Mouse (Mus musculus) hindbrain, embryonic 11.5 days (tissue): ENCODE results near the gene Car4. TPM values are rescaled to one million over a fixed set of nuclear protein-coding genes. Genes with fewer than 3 reads are reported as not detected.

Experiments
- ATAC-seq: fragments of 200-750 bp; cut with Nextera tagmentation; 2 replicates; pipeline ENCODE4 v1.8.0; 2017; ENCODE audit warnings: mild to moderate bottlenecking, moderate TSS enrichment, moderate library complexity; ENCODE audit not compliant: low FRiP score
- DNase-seq: peaks from one replicate; pipeline ENCODE4 v3.0.0-alpha.2; 2015; ENCODE audit warnings: low spot score
- H3K27ac ChIP-seq: fragments of 300-500 bp; sonication (generic); 2 replicates; pipeline ENCODE4 v1.5.1; 2014; ENCODE audit warnings: mild to moderate bottlenecking, low read depth, low read length
- H3K27me3 ChIP-seq: fragments of 300-500 bp; sonication (generic); 2 replicates; pipeline ENCODE4 v1.6.1; 2014; ENCODE audit warnings: mild to moderate bottlenecking, low read length, moderate library complexity, mixed read lengths; ENCODE audit not compliant: control insufficient read depth, insufficient read depth
- H3K36me3 ChIP-seq: fragments of 300-500 bp; sonication (generic); 2 replicates; pipeline ENCODE4 v1.6.1; 2014; ENCODE audit warnings: mild to moderate bottlenecking, low read length, moderate library complexity, mixed read lengths; ENCODE audit not compliant: control insufficient read depth, insufficient read depth
- H3K4me1 ChIP-seq: fragments of 300-500 bp; sonication (generic); replicated peaks from 2 replicates; pipeline ENCODE4 v1.6.1; 2014; ENCODE audit warnings: low read length, mixed read lengths; ENCODE audit not compliant: control insufficient read depth, insufficient read depth
- H3K4me2 ChIP-seq: fragments of 300-500 bp; sonication (generic); replicated peaks from 2 replicates; pipeline ENCODE4 v1.6.1; 2014; ENCODE audit warnings: mild to moderate bottlenecking, low read depth, low read length
- H3K4me3 ChIP-seq: fragments of 300-500 bp; sonication (generic); 2 replicates; pipeline ENCODE4 v1.5.1; 2014; ENCODE audit warnings: low read depth, low read length
- H3K9ac ChIP-seq: fragments of 300-500 bp; sonication (generic); 2 replicates; pipeline ENCODE4 v1.6.1; 2014; ENCODE audit warnings: low read depth, low read length
- H3K9me3 ChIP-seq: fragments of 300-500 bp; sonication (generic); 2 replicates; pipeline ENCODE4 v1.6.1; 2016; ENCODE audit warnings: low read length; ENCODE audit not compliant: control insufficient read depth
- WGBS: fragments of 180-500 bp; shearing (Covaris S2); extraction: QIAGEN DNeasy Blood & Tissue Kit; methylation state at CpG from one replicate; pipeline ENCODE4 v1.1.7; 2014; 5-methylcytosine and 5-hydroxymethylcytosine counted together
- polyA plus RNA-seq: library from polyadenylated mRNA; unstranded; fragments of >200 nt; fragmentation: Nextera tagmentation; extraction: Ambion mirVana; gene quantifications from 2 replicates; pipeline ENCODE4 v1.2.1, GENCODE M21; 2014

Gene Car4
- polyA plus RNA-seq, 1 experiment from 2014 or later, result 3.0 TPM

DNA sequence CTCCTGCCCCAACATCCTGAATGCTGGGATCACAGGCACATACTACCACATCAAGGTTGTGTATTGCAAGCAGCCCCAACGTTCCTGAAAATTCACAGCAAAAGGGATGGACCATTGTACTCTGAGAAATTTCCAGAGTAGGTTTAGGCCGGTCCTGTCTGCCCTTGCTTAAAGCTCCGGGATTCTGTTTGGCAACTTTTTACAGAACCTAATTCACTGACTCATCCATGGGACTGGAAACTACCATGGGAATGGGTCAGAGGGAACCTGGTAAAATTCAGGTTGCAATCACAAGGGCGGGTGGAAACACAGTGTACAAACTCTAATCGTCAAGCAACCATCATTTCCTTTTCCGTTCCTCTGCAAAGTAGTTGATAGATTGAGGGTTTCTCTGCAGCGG is 37.6 kb upstream of the Car4 start:
- no peaks in the 10 kb centered on the region for H3K9me3 ChIP-seq

DNA sequence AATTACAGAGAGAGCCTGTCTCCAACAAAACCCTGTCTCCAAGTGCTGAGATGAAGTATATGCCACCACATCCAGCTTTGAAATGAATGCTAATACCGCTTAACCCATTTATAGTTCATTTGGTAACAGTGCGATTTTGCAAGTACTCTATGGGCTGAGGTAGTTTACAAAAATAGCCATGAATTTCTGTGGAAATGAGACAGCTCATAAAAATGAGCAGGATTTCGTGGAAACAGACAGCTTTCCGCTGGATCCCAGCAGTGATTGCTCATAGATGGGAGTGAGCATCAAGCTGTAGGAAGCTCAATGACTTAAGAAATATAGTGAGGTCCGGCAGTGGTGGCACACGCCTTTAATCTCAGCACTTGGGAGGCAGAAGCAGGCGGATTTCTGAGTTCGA is 36.6 kb upstream of the Car4 start:
- Histone ChIP-seq H3K9me3 (no peaks in the 10 kb centered on the region), H3K4me1 (no peaks in the 10 kb centered on the region), H3K9ac (no peak overlapping the region), H3K4me3 (no peak overlapping the region), H3K27ac (no peak overlapping the region), H3K27me3 (no peaks in the 10 kb centered on the region), H3K4me2 (no peak overlapping the region), H3K36me3 (no peaks in the 10 kb centered on the region)
- ATAC-seq (no peak), DNase-seq (no peak)
- WGBS, result 89% methylated on average over 8 of the region's 8 CpGs

More for the DNA sequence above, 37.6 kb upstream of the Car4 start:
- WGBS, result 71% methylated on average over 7 of the region's 7 CpGs
- no peaks in the 10 kb centered on the region for H3K36me3 ChIP-seq
- no peak overlapping the region for H3K9ac ChIP-seq
- no peak overlapping the region for H3K4me2 ChIP-seq
- ATAC-seq (no peak), DNase-seq (no peak)
- H3K4me1 ChIP-seq, result no peaks in the 10 kb centered on the region
- no peaks in the 10 kb centered on the region for H3K27me3 ChIP-seq
- no peak overlapping the region for H3K4me3 ChIP-seq
- no peak overlapping the region for H3K27ac ChIP-seq

DNA sequence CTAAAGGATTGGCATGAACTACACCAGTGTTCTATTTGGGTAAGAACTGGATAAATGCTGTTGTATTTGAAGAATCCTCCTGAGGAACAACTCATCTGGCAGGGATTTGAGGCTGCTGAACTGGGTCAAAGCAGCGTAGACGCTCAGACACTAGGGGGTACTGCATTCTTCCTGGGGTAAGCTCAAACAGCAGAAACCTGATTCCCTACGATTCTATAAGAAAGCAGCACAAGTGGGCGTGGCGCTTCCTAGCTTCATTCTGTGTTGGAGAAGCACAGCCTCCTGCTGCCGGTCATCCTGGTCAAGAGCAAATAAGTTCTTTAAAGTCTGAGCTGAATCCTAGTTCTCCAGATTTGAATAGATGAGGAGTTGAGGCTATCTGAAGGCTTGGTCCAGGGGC is 25.3 kb upstream of the Car4 start:
- no peak for ATAC-seq
- Histone ChIP-seq H3K4me3 (no peak overlapping the region), H3K9me3 (no peaks in the 10 kb centered on the region), H3K27ac (no peak overlapping the region), H3K27me3 (no peaks in the 10 kb centered on the region), H3K9ac (no peak overlapping the region), H3K4me1 (no peaks in the 10 kb centered on the region), H3K36me3 (no peaks in the 10 kb centered on the region), H3K4me2 (no peak overlapping the region)
- no peak for DNase-seq
- 15% methylated on average over 6 of the region's 6 CpGs for WGBS

DNA sequence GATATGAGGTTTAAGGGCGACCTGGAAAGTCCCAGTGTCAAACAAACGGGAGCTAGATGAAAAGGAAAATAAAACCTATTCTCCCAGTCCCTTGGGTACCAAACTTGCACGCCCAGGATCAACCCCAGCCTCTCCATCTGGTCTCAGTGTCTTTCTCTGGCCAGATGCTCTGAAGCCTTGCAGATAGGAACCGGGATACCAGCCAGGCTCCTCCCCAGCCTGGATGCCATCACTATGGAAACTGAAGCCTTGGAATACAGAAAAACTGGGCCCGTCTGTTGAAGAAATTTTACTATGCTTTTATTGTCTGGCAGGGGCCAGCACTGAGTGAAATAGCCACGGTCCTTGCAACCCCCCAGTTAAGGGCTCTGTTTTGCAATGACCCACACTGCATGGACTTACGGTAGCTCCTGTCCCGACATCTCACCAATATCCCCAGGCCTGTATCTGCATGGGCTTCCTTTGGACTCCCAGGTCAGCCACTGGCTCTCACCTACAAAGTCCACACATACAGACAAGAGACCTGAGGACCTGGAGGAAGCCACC is 18.0 kb upstream of the Car4 start:
- no peak overlapping the region for H3K4me3 ChIP-seq
- H3K4me2 ChIP-seq, result no peak overlapping the region
- H3K27ac ChIP-seq, result no peak overlapping the region
- no peak for DNase-seq
- H3K36me3 ChIP-seq, result no peaks in the 10 kb centered on the region
- H3K27me3 ChIP-seq, result no peaks in the 10 kb centered on the region
- no peaks in the 10 kb centered on the region for H3K9me3 ChIP-seq
- ATAC-seq, result no peak
- H3K4me1 ChIP-seq, result 0 out of 2 replicates have a peak, but pooled peaks cover 2% of the 10 kb centered on the region
- H3K9ac ChIP-seq, result no peak overlapping the region
- 60% methylated on average over 8 of the region's 8 CpGs for whole genome bisulfite sequencing

DNA sequence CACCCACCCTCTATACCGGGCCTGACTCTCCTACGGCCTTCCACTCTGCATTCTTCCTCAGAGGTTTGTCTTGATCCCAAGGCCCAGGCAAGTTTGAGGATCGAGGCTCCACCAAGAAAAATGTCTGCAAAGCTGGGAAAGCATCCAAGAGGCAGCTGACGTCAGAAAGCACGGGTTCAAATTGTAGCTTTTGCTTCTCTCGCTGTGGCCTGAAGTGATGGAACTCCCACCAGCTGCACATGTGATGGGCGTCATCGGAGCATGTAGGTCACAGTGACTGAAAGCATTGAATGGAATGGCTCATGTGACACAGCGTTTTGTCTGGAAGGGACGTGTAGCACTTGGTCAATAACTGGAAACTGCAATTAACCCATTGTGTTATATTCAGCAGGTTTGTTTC is 17.4 kb upstream of the Car4 start:
- no peaks in the 10 kb centered on the region for H3K9me3 ChIP-seq
- H3K9ac ChIP-seq, result no peak overlapping the region
- DNase-seq, result no peak
- H3K4me2 ChIP-seq, result no peak overlapping the region
- H3K36me3 ChIP-seq, result no peaks in the 10 kb centered on the region
- no peak overlapping the region for H3K4me3 ChIP-seq
- no peak for ATAC-seq
- H3K27me3 ChIP-seq, result no peaks in the 10 kb centered on the region
- no peak overlapping the region for H3K27ac ChIP-seq
- H3K4me1 ChIP-seq, result peaks cover 4% of the 10 kb centered on the region; the same call in 1 of the 2 replicates
- 73% methylated on average over 10 of the region's 10 CpGs for WGBS

GRCm38 (mm10) chr11:84943948-84944347 is 13.6 kb upstream of the Car4 start:
- Histone ChIP-seq H3K27me3 (no peaks in the 10 kb centered on the region), H3K4me1 (peaks cover 5% of the 10 kb centered on the region; the same call in 1 of the 2 replicates), H3K4me3 (peak overlapping the region; percentile 12; the same call in 1 of the 2 replicates), H3K9ac (no peak overlapping the region), H3K4me2 (peak overlapping the region; percentile 31; the same call in 1 of the 2 replicates), H3K27ac (no peak overlapping the region), H3K9me3 (no peaks in the 10 kb centered on the region), H3K36me3 (no peaks in the 10 kb centered on the region)
- under 1% methylated on average over 15 of the region's 15 CpGs for WGBS
- ATAC-seq (no peak), DNase-seq (peak; percentile 78)

DNA sequence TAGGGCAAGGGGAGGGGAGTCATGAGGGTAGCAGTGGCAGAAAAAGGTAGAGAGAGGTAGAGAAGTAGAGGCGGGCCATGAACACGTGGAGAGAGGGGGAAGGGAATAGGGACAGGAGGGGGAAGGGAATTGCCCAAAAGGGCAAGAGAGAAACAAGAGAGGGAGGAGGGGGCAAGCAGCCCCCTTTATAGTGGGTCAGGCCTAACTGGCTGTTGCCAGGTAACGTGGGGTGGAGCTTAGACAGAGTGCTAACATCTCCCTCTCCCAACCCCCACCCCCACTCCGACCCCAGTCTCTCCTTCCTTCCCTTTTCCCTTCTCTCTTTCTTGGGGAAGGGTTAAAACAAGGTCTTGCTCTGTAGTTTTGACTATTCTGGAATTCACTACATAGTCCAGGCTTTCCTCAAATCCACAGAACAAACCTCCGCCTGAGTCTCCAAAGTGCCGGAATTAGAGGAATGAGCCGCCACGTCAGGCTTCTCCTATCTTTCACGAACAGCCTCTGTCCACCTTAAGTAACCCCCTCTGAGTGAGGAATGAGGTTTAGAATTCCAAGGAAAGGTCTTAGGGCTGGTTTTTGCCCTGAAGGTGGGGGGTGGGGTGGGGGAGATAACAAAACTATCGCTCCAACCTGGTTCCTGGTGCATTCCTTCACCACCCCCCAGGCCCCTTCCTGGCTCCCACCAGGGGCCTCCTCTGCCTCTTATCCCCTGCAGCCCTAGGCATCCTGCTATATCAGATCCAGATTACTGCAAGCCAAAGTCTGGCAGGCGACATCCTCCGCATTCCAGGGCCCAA is 12.7 kb upstream of the Car4 start:
- H3K9ac ChIP-seq, result no peak overlapping the region
- no peak overlapping the region for H3K4me3 ChIP-seq
- peak; percentile 52 for DNase-seq
- no peaks in the 10 kb centered on the region for H3K9me3 ChIP-seq
- H3K27ac ChIP-seq, result no peak overlapping the region
- H3K4me1 ChIP-seq, result peaks cover 5% of the 10 kb centered on the region; the same call in 1 of the 2 replicates
- ATAC-seq, result peak; percentile 45; the same call in 1 of the 2 replicates
- no peaks in the 10 kb centered on the region for H3K36me3 ChIP-seq
- peak overlapping the region; percentile 31 for H3K4me2 ChIP-seq
- WGBS, result 2% methylated on average over 12 of the region's 12 CpGs
- no peaks in the 10 kb centered on the region for H3K27me3 ChIP-seq

- Histone ChIP-seq H3K9ac (no peak overlapping the region), H3K27ac (no peak overlapping the region), H3K36me3 (no peaks in the 10 kb centered on the region), H3K4me2 (no peak overlapping the region), H3K27me3 (no peaks in the 10 kb centered on the region), H3K4me3 (no peak overlapping the region), H3K9me3 (no peaks in the 10 kb centered on the region), H3K4me1 (peaks cover 5% of the 10 kb centered on the region; the same call in 1 of the 2 replicates)
- DNase-seq (no peak), ATAC-seq (no peak)
- 68% methylated on average over 3 of the region's 3 CpGs for WGBS
Observed at GRCm38 (mm10) chr11:84945841-84946240, 11.7 kb upstream of the Car4 start.

DNA sequence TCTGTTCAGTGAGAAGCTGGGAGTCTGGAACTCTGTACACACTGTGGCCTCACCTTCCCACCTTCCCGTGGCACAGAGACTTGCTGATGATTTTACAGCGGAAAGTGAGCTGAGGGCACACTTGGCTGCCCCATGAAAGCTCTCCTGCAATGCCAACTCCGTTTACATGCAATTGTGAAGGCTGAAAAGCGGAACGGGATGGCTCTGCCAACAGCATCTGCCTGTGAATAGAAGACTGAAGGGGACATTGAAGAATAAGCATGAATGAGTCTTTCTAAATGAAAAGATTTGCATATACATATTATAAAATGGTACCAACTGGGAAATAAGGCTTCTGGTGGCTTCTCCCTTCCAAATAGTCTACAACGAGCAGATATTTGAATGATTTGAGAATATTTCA is 10.4 kb upstream of the Car4 start:
- Histone ChIP-seq H3K9me3 (no peaks in the 10 kb centered on the region), H3K36me3 (no peaks in the 10 kb centered on the region), H3K4me1 (peaks cover 5% of the 10 kb centered on the region; the same call in 1 of the 2 replicates), H3K9ac (no peak overlapping the region), H3K4me2 (no peak overlapping the region), H3K27ac (no peak overlapping the region), H3K4me3 (no peak overlapping the region), H3K27me3 (no peaks in the 10 kb centered on the region)
- DNase-seq (no peak), ATAC-seq (no peak)
- WGBS, result 70% methylated on average over 6 of the region's 6 CpGs
